Mouse (Mus musculus) liver, postnatal 0 days (tissue): Measurements from ENCODE around the gene Zwint. TPM values are rescaled to one million over a fixed set of nuclear protein-coding genes. Genes with fewer than 3 reads are reported as not detected.
A peak's percentile ranks its signal among the peaks of the same experiment; 100 is the strongest.

Experiments
- ATAC-seq: fragments of 200-750 bp; cut with Nextera tagmentation; 2 replicates; pipeline ENCODE4 v1.8.0; 2017; ENCODE audit warnings: mild to moderate bottlenecking, moderate library complexity
- DNase-seq: peaks from one replicate; pipeline ENCODE4 v3.0.0-alpha.2; 2016
- H3K27ac ChIP-seq: fragments of 300-500 bp; sonication (generic); 2 replicates; pipeline ENCODE4 v1.5.1; 2014; ENCODE audit warnings: antibody characterized with exemption, moderate library complexity, mild to moderate bottlenecking, low read depth
- H3K27me3 ChIP-seq: fragments of 300-500 bp; sonication (generic); 2 replicates; pipeline ENCODE4 v1.6.1; 2014; ENCODE audit warnings: low read length, control low read depth, mixed read lengths; ENCODE audit not compliant: insufficient read depth
- H3K36me3 ChIP-seq: fragments of 300-500 bp; sonication (generic); replicated peaks from 2 replicates; pipeline ENCODE4 v1.6.1; 2014; ENCODE audit warnings: mild to moderate bottlenecking, control low read depth, low read length, moderate library complexity, mixed read lengths; ENCODE audit not compliant: insufficient read depth
- H3K4me1 ChIP-seq: fragments of 300-500 bp; sonication (generic); 2 replicates; pipeline ENCODE4 v1.6.1; 2014; ENCODE audit warnings: antibody characterized with exemption, mild to moderate bottlenecking, control low read depth; ENCODE audit not compliant: insufficient read depth
- H3K4me2 ChIP-seq: fragments of 300-500 bp; sonication (generic); 2 replicates; pipeline ENCODE4 v1.6.1; 2014; ENCODE audit warnings: low read depth, mild to moderate bottlenecking, low read length, moderate library complexity, mixed read lengths
- H3K4me3 ChIP-seq: fragments of 300-500 bp; sonication (generic); 2 replicates; pipeline ENCODE4 v1.5.1; 2014; ENCODE audit warnings: low read depth, low read length
- H3K9ac ChIP-seq: fragments of 300-500 bp; sonication (generic); replicated peaks from 2 replicates; pipeline ENCODE4 v1.6.1; 2014; ENCODE audit warnings: mild to moderate bottlenecking, moderate library complexity
- H3K9me3 ChIP-seq: fragments of 300-500 bp; sonication (generic); 2 replicates; pipeline ENCODE4 v1.6.1; 2016; ENCODE audit warnings: mild to moderate bottlenecking, control low read depth, low read length, mixed read lengths
- CTCF ChIP-seq: sonication (generic); IDR thresholded peaks from 2 replicates; pipeline ENCODE4 v1.5.1; 2016; ENCODE audit warnings: antibody characterized with exemption, low read depth
- EP300 ChIP-seq: IDR thresholded peaks from 2 replicates; pipeline ENCODE4 v1.6.1; 2016; ENCODE audit warnings: antibody characterized with exemption, low read depth, mild to moderate bottlenecking
- WGBS: fragments of 180-500 bp; shearing (Covaris S2); extraction: QIAGEN DNeasy Blood & Tissue Kit; methylation state at CpG from one replicate; pipeline ENCODE4 v1.1.7; 2014; ENCODE audit not compliant: insufficient replicate concordance; 5-methylcytosine and 5-hydroxymethylcytosine counted together
- polyA plus RNA-seq: library from polyadenylated mRNA; unstranded; fragments of >200 nt; fragmentation: Nextera tagmentation; extraction: Ambion mirVana; gene quantifications from 2 replicates; pipeline ENCODE4 v1.2.1, GENCODE M21; 2015

Zwint gene
- polyA plus RNA-seq, 1 experiment from 2014 or later = 140 TPM

DNA sequence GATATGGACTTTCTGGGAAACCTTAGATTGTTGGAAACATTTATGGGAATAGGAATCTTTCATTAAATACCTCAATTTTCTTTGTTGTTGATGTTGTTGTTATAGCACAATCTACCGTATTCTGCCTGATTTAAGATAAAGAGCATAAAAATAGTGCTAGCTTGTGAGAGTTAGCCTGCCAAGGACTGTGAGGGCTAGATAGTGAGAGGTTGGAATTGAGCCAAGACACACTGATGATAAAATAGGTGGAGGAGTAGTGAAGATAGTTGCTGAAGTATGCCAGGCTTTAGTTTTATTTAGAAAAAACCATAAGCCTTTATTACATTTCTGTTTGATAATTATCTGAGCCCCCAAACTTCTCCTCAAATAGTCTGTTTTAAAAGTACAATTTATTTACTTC, 14.4 kb downstream of the Zwint start:
- Histone ChIP-seq H3K4me3 (no peak overlapping the region), H3K27ac (peak overlapping the region; percentile 25; the same call in 1 of the 2 replicates), H3K9me3 (no peaks in the 10 kb centered on the region), H3K4me1 (peaks cover 8% of the 10 kb centered on the region; the same call in 1 of the 2 replicates), H3K36me3 (peaks cover 36% of the 10 kb centered on the region), H3K4me2 (0 out of 2 replicates have a peak overlapping the region, but pooled peaks have one; percentile 8), H3K9ac (no peak overlapping the region), H3K27me3 (no peaks in the 10 kb centered on the region)
- DNase-seq = no peak
- TF ChIP-seq EP300 (peak; percentile 94), CTCF (no peak)
- 61% methylated on average over 1 of the region's 1 CpGs for WGBS
- ATAC-seq = peak; percentile 81

DNA sequence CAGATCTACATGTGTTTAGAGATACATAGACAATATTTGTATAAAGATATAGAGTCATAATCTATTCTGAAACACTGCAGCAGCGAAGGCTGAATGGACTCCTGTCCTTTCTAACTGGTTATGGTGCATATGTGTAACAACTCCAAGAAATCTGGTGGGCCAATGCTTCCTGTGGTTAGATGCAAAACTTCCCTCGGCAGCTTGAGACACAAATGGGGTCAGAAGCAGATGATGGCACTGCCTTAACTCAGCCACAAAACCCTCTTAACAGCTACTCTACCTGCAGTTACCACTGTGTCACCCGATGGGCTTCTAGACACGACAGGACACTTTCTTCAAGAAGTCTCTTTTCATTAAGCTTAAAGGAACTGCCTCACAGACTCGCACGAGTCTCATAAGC, 21.3 kb downstream of the Zwint start:
- no peak overlapping the region for H3K4me3 ChIP-seq
- no peaks in the 10 kb centered on the region for H3K9me3 ChIP-seq
- no peak for TF ChIP-seq EP300
- no peak for TF ChIP-seq CTCF
- 50% methylated on average over 6 of the region's 6 CpGs for WGBS
- no peak overlapping the region for H3K9ac ChIP-seq
- peaks cover 5% of the 10 kb centered on the region for H3K4me1 ChIP-seq
- no peaks in the 10 kb centered on the region for H3K27me3 ChIP-seq
- no peak for DNase-seq
- ATAC-seq = no peak
- H3K27ac ChIP-seq = peak overlapping the region; percentile 22; the same call in 1 of the 2 replicates
- H3K4me2 ChIP-seq = no peak overlapping the region
- H3K36me3 ChIP-seq = peaks cover 8% of the 10 kb centered on the region; the same call in 1 of the 2 replicates

DNA sequence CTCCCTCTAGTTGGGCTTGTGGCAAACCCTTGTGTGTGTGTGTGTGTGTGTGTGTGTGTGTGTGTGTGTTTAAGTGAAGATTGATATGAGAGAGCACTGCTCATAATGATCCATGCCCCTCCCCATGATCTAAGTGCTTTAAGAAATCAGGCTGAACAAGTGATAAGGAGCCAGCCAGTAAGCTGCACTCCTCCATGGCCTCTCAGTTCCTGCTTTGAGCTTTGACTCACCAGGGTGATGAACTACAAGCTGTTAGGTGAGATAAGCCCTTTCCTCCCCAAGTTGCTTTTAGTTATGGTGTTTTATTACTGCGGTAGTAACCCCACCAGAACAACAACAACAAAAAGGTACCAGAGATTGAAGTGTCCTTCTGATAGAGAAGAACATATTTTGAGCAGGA, 21.9 kb downstream of the Zwint start:
- peaks cover 8% of the 10 kb centered on the region; the same call in 1 of the 2 replicates for H3K36me3 ChIP-seq
- no peak overlapping the region for H3K9ac ChIP-seq
- peak overlapping the region; percentile 1; the same call in 1 of the 2 replicates for H3K4me2 ChIP-seq
- no peak for TF ChIP-seq CTCF
- TF ChIP-seq EP300 = peak; percentile 82
- WGBS = 36% methylated on average over 1 of the region's 1 CpGs
- no peak overlapping the region for H3K4me3 ChIP-seq
- peak; percentile 94 for ATAC-seq
- DNase-seq = no peak
- H3K4me1 ChIP-seq = peaks cover 5% of the 10 kb centered on the region
- H3K27ac ChIP-seq = 0 out of 2 replicates have a peak overlapping the region, but pooled peaks have one; percentile 22
- no peaks in the 10 kb centered on the region for H3K9me3 ChIP-seq
- no peaks in the 10 kb centered on the region for H3K27me3 ChIP-seq

DNA sequence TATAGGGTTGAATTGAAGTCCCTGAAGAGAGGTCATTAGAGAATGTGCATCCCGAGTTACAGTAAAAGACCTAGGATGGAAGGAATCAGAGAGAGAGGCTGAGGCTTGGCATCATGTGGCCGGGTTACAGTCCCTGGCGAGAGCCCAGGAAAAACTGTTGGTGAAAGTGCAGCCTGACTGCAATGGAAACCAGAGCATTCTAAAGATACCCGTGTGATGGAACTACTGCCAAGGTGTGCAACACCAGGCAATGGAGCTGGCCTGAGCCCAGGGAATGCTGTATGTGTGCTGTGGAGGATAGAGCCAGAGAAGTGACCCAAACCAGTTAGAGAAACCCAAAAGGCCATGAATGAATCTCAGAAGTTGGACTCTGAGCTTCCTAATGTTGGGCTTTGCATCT, 24.4 kb downstream of the Zwint start:
- ATAC-seq = no peak
- peaks cover 5% of the 10 kb centered on the region; the same call in 1 of the 2 replicates for H3K36me3 ChIP-seq
- WGBS = 82% methylated on average over 4 of the region's 4 CpGs

DNA sequence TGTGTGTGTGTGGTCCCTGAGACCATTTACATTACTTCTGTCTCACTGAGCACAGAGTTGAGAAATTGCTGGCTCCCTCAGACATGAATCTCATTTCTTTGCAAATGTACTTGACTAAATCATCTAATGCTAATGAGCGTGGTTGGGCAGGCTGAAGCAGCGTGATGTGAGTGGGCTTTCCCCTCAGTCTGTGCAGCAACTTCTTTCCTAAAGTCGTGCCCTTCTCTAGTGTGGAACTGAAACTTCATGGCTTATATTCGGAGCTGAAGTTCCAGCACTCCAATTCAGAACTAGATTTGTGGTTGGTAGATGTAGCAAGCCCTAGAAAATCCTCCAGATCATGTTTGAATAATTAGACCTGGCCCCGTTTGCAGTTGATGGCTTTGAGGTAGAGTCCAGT, 46.4 kb downstream of the Zwint start:
- ATAC-seq (no peak), DNase-seq (no peak)
- Histone ChIP-seq H3K36me3 (no peaks in the 10 kb centered on the region), H3K9me3 (no peaks in the 10 kb centered on the region), H3K9ac (no peak overlapping the region), H3K4me3 (no peak overlapping the region), H3K27me3 (no peaks in the 10 kb centered on the region), H3K4me1 (no peaks in the 10 kb centered on the region), H3K4me2 (no peak overlapping the region), H3K27ac (no peak overlapping the region)
- 79% methylated on average over 5 of the region's 5 CpGs for WGBS
- TF ChIP-seq EP300 (no peak), CTCF (no peak)

More for the DNA sequence above, 24.4 kb downstream of the Zwint start:
- no peak overlapping the region for H3K9ac ChIP-seq
- H3K27me3 ChIP-seq = no peaks in the 10 kb centered on the region
- H3K4me3 ChIP-seq = no peak overlapping the region
- TF ChIP-seq CTCF (no peak), EP300 (no peak)
- DNase-seq = no peak
- no peaks in the 10 kb centered on the region for H3K9me3 ChIP-seq
- H3K4me2 ChIP-seq = no peak overlapping the region
- H3K27ac ChIP-seq = no peak overlapping the region
- peaks cover 5% of the 10 kb centered on the region for H3K4me1 ChIP-seq

DNA sequence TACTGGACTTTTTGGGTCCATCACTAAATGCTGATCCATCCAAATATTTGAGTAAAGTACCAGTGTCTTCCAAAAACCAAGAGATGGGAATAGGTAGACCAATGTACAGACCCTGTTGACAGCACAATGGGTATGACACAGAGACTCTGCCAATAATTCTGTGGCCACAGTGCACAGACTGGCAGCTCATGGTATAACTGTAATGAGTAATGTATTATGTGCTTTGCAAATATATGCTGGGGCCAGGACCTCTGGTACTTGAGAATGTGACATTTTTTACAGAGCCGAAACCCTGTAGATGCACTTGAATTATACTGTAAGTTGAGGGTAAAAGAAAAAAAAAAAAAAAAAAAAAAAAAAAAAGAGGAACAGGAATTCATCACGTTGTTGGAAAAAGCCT, 59.1 kb downstream of the Zwint start:
- Histone ChIP-seq H3K4me3 (no peak overlapping the region), H3K9me3 (no peaks in the 10 kb centered on the region), H3K9ac (no peak overlapping the region), H3K4me1 (no peaks in the 10 kb centered on the region), H3K4me2 (no peak overlapping the region), H3K27me3 (no peaks in the 10 kb centered on the region), H3K36me3 (no peaks in the 10 kb centered on the region), H3K27ac (no peak overlapping the region)
- ATAC-seq (no peak), DNase-seq (no peak)
- WGBS = 55% methylated on average over 2 of the region's 2 CpGs
- TF ChIP-seq EP300 (no peak), CTCF (no peak)
